Mouse (Mus musculus): ENCODE data around the gene Ctdnep1. TPM values are rescaled to one million over a fixed set of nuclear protein-coding genes. Genes with fewer than 3 reads are reported as not detected.

The Ctdnep1 gene
- 224 and 279 TPM in 2 replicates for polyA plus RNA-seq (2012)

DNA sequence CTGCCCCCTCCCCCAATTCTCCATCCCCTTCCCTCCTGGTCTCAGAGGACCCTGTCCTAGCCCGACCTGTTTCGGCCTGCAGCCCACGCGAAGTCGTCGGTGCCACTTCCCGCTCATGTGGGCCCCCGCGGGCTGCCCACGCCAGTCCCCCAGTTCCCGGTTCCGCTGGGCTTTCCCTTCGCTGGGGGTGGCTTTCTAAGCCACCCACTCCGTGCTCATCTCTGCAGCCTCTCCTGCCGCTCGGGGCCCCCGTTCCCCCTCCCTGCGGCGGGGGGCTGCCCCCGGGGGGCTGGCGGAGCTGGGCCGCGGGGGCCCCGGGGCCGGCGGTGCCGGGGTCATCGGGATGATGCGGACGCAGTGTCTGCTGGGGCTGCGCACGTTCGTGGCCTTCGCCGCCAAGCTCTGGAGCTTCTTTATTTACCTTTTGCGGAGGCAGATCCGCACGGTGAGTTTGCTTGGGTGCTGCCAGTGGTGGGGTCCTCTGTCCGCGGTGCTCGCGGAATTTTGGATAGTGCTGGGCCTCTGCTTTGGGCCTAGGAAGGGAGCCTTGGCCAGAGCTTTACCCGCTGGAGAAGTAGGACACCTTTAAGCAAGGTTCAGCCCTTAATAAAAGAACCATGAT, at the start of gene Ctdnep1:
TSS of gene Ctdnep1 (plus strand) at position 16 of the 622 bp plus-strand sequence.
- TF ChIP-seq GATA1 (IDR thresholded peaks at IDR 0.05; ENCODE audit: low read length), result no peak

DNA sequence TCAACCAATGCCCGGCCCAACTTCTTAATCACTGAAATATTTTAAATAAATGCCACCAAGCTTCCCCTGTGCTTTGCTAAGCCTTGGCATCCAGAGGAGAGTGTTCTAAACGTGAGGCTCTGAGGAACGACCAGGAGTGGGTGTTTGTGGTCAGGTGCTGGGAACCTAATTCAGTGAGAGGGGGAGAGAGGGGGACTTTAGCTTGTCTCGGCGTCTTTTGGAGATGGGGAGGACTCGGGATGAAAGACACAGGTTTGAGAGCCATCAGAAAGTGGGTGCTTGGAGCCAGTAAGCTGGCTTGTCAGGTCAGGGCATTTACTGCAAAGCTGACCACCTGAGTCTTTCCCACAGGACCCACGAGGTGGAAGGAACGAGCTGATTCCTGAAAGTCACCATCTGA, 49.2 kb upstream of the Ctdnep1 start:
- TF ChIP-seq GATA1 (IDR thresholded peaks at IDR 0.05; ENCODE audit: low read length), result no peak

DNA sequence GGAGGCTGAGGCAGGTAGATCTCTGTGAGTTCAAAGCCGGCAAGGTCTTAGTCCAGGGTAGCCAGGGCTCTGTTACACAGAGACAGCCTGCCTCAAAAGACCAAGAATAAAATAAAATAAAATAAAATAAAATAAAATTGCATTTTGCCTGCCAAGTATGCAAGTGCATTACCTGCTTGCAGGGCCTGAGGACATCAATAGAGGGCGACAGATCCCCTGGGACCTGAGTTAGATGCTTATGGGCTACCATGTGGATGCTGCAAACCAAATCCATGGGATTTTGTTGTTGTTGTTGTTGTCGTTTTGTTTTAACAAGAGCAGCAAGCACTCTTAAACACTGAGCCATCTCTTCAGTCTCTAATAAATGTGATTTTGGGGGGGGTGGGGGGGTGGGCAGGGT, 48.7 kb upstream of the Ctdnep1 start:
- TF ChIP-seq GATA1 (IDR thresholded peaks at IDR 0.05; ENCODE audit: low read length), result no peak

DNA sequence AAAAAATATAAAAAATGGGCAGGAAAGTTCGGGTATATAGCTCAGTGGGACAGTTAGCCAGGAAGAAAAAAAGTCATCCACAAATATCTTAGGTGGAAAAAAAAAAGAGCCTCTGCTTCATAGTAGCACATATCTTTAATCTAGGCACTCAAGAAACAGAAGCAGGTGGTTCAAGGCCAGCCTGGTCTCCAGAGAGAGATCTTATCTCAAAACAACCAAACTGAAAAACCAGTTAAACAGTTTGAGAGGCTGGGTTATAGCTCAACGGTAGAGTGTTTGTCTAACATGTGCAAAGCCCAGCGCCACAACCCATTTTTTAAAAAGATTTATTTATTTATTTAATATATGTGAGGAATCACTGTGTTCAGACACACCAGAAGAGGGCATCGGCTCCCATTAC, 47.9 kb upstream of the Ctdnep1 start:
- TF ChIP-seq GATA1 (IDR thresholded peaks at IDR 0.05; ENCODE audit: low read length), result no peak

DNA sequence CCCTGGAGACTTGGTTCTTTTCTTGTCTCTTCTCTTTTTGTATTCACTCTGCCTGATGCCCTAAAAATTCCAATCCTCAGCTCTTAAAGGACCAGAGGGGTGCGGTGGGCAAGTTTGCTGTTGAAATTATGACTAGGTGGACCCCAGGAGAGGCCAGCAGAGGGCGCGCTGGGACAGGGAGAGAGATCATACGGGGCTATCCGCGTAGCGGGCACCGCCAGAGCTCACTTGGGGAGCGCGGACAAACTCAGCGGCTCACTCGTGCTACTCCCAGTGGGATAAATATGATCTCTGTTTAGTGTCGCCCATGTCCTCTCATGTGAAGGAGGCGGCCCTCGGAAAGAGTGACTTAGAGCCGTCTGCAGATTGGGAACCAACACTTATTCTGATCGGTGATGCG, 46.8 kb upstream of the Ctdnep1 start:
- TF ChIP-seq GATA1 (IDR thresholded peaks at IDR 0.05; ENCODE audit: low read length), result no peak

DNA sequence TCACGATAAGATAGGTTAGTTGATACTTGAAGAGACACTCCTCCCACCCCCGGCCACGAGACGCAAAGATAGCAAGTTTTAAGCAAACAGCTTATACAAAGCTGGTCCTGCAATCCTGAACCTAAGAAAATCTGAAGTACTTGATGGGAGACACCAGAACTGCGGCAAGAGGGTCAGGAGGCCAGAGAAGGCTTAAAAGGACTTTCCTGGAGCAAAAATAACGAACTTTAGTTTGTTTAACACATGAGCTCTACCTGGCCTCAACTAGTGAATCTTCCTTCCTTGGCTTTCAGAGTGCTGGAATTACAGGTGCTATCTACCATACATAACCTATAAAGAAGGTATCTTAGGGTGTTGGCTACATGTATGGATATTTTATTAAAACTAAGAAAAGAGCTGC, 46.3 kb upstream of the Ctdnep1 start:
- no peak for TF ChIP-seq GATA1 (IDR thresholded peaks at IDR 0.05; ENCODE audit: low read length)

DNA sequence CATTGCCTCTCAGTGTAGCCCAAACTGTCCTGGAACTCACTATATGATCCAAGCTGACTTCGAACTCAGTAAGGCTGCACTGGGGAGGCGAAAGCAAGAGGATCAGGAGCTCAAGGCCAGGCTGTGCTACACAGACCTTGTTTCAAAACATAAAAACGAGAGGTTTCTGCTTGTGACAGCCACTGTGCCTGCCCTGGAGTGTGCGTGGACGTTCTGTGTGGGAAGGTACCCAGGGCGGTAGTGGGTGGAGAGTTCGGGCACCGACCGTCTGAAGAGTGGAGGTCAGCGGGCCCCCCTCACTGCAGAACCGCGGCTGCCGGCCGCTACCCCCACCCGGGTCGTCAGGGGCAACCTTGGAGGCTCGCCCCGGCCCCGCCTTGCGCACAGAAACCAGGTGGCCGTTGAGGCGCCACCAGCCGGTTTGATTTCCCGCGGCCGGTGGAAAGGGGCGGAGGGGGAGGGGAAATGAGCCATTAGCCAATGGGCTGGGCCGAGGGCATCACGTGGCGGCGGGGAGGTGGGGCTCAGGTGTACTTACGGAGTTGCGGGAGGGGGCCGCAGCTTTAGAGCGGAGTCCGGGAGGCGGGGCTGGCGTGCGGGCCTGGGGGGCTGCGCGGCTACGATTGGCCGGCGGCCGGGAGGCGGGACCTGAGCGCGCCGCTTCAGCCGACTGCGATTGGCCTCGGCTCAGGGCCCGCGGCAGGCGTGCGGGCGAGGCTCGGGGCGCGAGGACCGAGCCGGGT, 45.6 kb upstream of the Ctdnep1 start, which contains the start of gene Ybx2:
TSS of gene Ybx2 (plus strand) at position 660 of the 743 bp plus-strand sequence.
- TF ChIP-seq GATA1 (IDR thresholded peaks at IDR 0.05; ENCODE audit: low read length), result no peak

DNA sequence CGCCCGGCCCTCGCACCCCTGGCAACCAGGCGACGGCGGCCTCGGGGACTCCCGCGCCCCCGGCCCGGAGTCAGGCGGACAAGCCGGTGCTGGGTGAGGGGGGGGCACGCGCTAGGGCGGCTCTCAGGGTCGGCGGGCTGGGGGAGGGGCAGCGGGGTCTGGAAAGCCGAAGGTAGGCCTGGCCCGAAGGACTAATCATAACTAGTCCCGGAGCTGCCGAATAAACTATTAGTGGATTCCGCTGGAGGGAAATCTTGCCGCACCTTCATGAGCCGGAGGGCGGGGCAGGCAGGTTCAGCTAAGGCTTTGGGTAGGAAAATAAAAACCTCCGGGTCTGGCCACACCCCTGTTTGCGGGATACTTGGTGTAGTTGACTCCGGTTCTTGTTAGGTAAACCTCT, 44.8 kb upstream of the Ctdnep1 start:
- TF ChIP-seq GATA1 (IDR thresholded peaks at IDR 0.05; ENCODE audit: low read length), result no peak

DNA sequence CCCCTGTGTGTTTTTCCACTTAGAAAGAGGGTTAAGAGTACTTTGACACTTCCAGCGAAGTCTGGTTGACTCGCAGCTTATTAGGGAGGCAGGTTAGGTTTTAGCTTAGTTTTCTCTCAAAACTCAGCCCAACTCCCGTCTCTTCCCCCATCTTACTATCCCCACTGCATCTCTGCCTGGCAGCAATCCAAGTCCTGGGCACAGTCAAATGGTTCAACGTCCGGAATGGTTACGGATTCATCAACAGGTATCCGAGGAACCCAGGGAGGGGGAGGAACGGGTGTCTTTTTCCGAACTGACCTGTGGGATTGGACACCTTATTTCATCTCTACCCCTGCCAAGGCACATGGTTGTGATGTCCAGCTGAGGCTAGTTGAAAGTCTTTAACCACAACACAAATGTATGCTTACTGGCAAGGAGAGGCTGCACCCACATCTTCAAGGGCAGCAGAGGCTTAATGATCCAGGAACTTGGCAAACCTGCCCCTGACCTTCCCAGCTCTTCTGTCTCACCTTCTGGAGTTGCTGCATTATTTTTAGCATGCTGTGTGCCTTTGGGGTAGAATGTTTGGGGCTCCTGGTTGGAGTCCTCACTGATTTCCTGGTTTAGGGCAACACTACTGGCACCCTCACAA, 44.1 kb upstream of the Ctdnep1 start:
- TF ChIP-seq GATA1 (IDR thresholded peaks at IDR 0.05; ENCODE audit: low read length), result no peak

DNA sequence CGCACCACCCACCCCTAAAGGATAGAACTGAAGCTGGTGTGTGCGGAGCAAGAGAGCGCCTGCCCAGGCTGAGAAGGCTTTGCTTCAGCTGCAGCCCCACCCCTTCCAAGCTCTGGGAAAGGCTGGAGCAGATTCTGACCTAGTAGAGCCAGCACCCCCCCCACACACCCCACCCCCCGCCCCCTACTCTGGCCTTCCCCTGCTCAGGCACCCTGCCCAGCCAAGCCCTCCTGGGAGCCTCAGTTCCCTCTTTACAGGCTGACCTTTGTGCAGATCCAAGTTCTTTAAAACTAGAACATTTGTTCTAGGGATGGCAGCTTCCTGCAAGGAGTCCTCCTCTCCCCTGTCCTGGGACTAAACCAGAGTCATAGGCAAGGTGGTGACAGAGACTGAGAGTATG, 43.6 kb upstream of the Ctdnep1 start:
- TF ChIP-seq GATA1 (IDR thresholded peaks at IDR 0.05; ENCODE audit: low read length), result no peak

DNA sequence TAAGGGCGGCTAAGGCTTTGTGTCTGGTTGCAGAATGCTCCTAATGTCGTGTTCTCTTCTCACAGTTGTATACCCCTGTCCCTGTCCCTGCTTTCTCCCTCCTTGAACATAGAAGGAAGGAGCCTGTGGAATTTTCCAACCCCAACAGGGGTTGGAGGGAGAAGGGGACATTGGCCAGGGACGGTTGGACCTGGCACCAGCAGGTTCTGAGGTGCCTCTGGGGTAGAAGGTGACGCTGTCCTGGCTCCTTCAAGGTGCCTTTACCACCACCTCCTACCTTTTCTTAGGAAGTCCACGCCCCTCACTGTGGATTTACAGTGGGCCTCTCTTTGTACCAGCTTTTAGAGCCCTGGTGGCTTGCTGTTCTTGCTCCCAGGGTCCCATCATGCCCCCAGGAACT, 43.1 kb upstream of the Ctdnep1 start:
- TF ChIP-seq GATA1 (IDR thresholded peaks at IDR 0.05; ENCODE audit: low read length), result no peak

DNA sequence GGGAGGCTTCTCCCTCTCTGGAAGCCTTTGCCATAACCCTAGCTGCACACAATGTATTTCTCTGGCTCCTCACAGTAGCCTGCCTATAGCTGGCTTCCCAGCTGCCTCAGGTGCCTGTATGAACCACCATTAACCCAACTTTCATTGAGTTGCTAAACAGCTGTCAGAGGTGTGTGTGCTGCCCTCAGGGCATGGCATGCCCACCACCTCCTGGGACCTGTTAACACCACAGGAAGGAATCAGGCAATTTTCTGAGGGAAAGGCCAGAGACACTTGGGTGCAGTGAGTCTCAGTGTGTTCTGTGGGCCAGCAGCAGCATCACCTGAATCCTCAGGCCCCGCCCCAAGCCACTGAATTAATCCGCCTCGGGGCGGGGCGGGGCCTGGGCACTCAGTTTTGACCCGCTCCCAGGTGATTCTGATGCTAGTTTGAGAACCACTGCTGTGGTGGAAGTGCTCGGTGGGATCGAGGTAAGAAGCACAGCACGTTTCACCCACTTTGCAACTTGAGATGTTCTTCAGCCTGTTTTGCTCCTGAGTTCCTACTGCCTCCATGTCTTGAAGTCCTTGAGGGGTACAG, 42.5 kb upstream of the Ctdnep1 start:
- TF ChIP-seq GATA1 (IDR thresholded peaks at IDR 0.05; ENCODE audit: low read length), result no peak

DNA sequence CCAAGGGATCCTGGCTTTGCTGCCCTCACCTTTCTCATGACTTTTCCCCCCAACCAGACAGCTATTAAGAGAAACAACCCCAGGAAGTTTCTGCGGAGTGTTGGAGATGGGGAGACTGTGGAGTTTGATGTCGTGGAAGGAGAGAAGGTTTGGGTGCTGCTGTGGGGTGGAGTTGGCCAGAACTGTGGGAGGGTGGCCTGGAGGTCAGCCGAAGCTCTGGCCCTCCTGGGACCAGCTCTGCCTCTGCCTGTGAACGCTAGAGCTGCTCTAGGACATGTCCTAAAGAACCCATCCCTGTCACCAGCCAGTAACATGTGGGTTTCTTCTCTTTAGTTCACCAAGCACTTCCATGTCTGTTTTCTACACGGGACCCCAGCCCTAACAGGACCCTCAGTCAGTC, 41.8 kb upstream of the Ctdnep1 start:
- no peak for TF ChIP-seq GATA1 (IDR thresholded peaks at IDR 0.05; ENCODE audit: low read length)

DNA sequence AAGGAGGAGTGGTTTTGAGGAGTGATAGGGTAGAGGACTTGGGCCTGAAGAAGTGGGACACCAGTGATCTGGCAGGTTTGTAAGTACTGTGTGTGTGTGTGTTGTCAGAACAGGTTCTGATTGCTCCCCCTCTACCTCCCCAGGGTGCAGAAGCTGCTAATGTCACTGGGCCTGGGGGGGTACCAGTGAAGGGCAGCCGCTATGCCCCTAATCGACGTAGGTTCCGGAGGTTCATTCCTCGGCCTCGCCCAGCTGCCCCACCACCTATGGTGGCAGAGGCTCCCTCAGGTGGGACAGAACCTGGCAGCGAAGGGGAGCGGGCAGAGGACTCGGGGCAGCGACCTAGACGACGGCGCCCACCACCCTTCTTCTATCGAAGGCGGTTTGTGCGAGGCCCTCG, 41.2 kb upstream of the Ctdnep1 start:
- no peak for TF ChIP-seq GATA1 (IDR thresholded peaks at IDR 0.05; ENCODE audit: low read length)

DNA sequence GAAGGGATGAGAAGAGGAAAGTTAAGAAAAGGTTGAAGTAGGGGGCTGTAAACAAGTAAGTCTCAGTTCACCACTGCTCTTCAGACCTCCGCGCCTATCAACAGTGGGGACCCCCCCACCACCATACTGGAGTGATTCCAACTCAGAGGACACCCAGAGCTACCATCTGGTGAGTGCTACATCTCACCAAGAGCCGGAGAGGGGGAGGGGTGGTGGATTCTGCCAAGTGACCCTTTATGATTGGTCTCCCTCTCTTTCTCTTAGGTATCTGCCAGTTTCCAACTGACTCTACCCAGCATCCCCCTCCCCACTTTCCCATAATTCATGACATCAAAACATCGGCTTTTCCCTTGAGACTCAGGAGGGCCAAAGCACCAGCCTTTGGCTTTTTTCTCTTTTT, 40.0 kb upstream of the Ctdnep1 start:
- TF ChIP-seq GATA1 (IDR thresholded peaks at IDR 0.05; ENCODE audit: low read length), result no peak

DNA sequence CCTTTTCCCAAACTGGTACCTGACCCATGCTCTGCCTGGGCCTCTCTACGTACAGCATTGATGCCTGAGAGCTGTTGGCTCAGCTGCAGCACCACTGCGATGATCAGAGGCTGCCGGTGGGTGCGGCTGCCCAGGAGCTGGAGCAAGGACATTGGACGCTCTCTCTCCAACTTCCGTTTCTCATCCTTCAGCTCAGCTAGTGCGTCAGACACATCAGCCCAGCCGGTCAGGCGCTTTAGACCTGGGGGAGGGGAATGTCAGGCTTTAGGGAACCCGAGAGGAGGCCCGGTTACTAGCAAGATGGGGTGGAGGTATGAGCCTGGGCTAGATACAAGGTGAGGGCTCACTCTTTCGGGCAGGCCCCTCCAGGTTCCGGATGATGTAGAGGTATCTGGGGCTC, 35.7 kb upstream of the Ctdnep1 start:
- TF ChIP-seq GATA1 (IDR thresholded peaks at IDR 0.05; ENCODE audit: low read length), result no peak

Measured in G1E-ER4 (cell line).